ENCODE assay signal across 7 mouse cellular contexts in genomic region chr9:72883940-72884339, GRCm38 (mm10). TPM values are rescaled to one million over a fixed set of nuclear protein-coding genes. Genes with fewer than 3 reads are reported as not detected.
A peak's percentile ranks its signal among the peaks of the same experiment; 100 is the strongest.
DNase-seq lines count a peak whose midpoint lies in the region; ATAC-seq and TF ChIP-seq lines count a peak whose summit lies in the region.

No protein-coding gene starts in this region.

- no peaks in the 10 kb centered on the region for H3K36me3 ChIP-seq in ES-Bruce4 (ENCODE audit: control insufficient read depth, insufficient read depth, low read length, poor library complexity, severe bottlenecking)
- H3K36me3 ChIP-seq in lung, embryonic 14.5 days (ENCODE audit: insufficient read depth), result no peaks in the 10 kb centered on the region

- H3K4me3 ChIP-seq in ES-Bruce4 (ENCODE audit: low read depth, low read length), result no peak overlapping the region
- no peak overlapping the region for H3K4me3 ChIP-seq in lung, embryonic 14.5 days (ENCODE audit: low read depth, low read length)

- TF ChIP-seq EP300 in ES-Bruce4 (IDR thresholded peaks at IDR 0.05; ENCODE audit: insufficient read depth, low read depth, low read length), result no peak

- no peak overlapping the region for H3K4me2 ChIP-seq in lung, embryonic 14.5 days

- no peaks in the 10 kb centered on the region for H3K9me3 ChIP-seq in ES-Bruce4 (replicated peaks; ENCODE audit: control insufficient read depth, insufficient read depth, low read length, poor library complexity, severe bottlenecking)
- H3K9me3 ChIP-seq in lung, embryonic 14.5 days (ENCODE audit: low read depth, low read length), result no peaks in the 10 kb centered on the region

- H3K9ac ChIP-seq in ES-Bruce4 (ENCODE audit: low read depth, poor library complexity, severe bottlenecking), result no peak overlapping the region
- H3K9ac ChIP-seq in lung, embryonic 14.5 days, result no peak overlapping the region

- peak; percentile 58 for DNase-seq in A20 (ENCODE audit: low read depth, low spot score)
- peak; percentile 27 for DNase-seq in cerebellum, adult 8-10 months
- peak; percentile 36 to 54 for DNase-seq in frontal cortex, postnatal 36 days (ENCODE audit: low spot score in 2 of 2)
- peak; percentile 53 for DNase-seq in kidney, adult 9 months
- DNase-seq in lung, embryonic 14.5 days, result peak; percentile 87
- peak; percentile 82 for DNase-seq in retina, embryonic 14.5 days (ENCODE audit: low spot score)

- 12% methylated on average over 3 of the region's 3 CpGs for WGBS in lung, embryonic 14.5 days

- H3K4me1 ChIP-seq in ES-Bruce4 (ENCODE audit: control insufficient read depth, insufficient read depth, low read length), result peaks cover 2% of the 10 kb centered on the region
- peaks cover 20% of the 10 kb centered on the region for H3K4me1 ChIP-seq in lung, embryonic 14.5 days (ENCODE audit: insufficient read depth)

- no peak for TF ChIP-seq POLR2A in ES-Bruce4 (IDR thresholded peaks at IDR 0.05; ENCODE audit: insufficient read depth, low read length)

- H3K27ac ChIP-seq in ES-Bruce4 (ENCODE audit: insufficient read depth, low read length), result peak overlapping the region; percentile 61; the same call in 1 of the 2 replicates
- H3K27ac ChIP-seq in lung, embryonic 14.5 days (ENCODE audit: low read depth), result no peak overlapping the region

- ATAC-seq in lung, embryonic 14.5 days (ENCODE audit: insufficient read depth), result 0 out of 2 replicates have a peak, but pooled peaks have one; percentile 47

- TF ChIP-seq CTCF in ES-Bruce4 (IDR thresholded peaks at IDR 0.05; ENCODE audit: low read depth, low read length), result peak; percentile 27
- TF ChIP-seq CTCF in lung, embryonic 14.5 days (IDR thresholded peaks at IDR 0.05; ENCODE audit: low read depth), result peak; percentile 93

- no peaks in the 10 kb centered on the region for H3K27me3 ChIP-seq in ES-Bruce4 (ENCODE audit: control insufficient read depth, insufficient read depth, low read length, poor library complexity, severe bottlenecking)
- H3K27me3 ChIP-seq in lung, embryonic 14.5 days (ENCODE audit: insufficient read depth, low read length), result no peaks in the 10 kb centered on the region

RNA-seq across cellular contexts. Expression of gene Pygo1, which starts 41.5 kb away (rescaled TPM):
- polyA plus RNA-seq in ES-Bruce4 (2011; ENCODE audit: insufficient read depth, insufficient read length, low read depth, missing spikeins), result 1.2 and 1.3 TPM in 2 replicates
- polyA plus RNA-seq in lung, embryonic 14.5 days (2014; fragmentation: Nextera tagmentation; extraction: Ambion mirVana), result 6.0 and 7.0 TPM in 2 replicates

Comparison
In these comparisons a context has a peak if more than half of its experiments do, and no peak if none do; other contexts are left out.
1. DNase-seq: peak in every context shown above with its lines; median percentile 87 in lung, embryonic 14.5 days; 82 in retina, embryonic 14.5 days; 58 in A20; 53 in kidney, adult 9 months; 45 in frontal cortex, postnatal 36 days; 27 in cerebellum, adult 8-10 months.